Mouse (Mus musculus): ENCODE measurements around the gene Ribc1. TPM values are rescaled to one million over a fixed set of nuclear protein-coding genes. Genes with fewer than 3 reads are reported as not detected.

Gene Ribc1
- polyA plus RNA-seq, 1 experiment, result 0.25 TPM

DNA sequence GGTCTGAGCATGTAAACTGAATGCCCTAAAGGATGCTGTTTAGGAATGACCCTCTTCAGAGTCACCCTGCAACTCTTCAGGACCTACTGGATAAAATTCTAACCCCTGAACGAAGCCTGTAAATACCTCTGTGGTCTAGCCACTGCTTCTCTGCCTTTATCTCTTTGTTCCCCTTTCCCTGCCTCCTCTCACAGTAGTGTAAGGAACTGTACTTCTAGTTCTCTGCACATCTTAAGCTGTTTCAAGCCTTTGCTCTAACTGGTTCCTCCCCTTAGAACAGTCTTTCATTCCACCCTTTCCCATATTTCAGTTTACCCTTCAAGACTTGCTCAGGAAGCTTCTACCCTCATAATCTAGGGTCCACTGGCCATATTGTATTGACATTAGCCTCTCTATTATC, 8.2 kb downstream of the Ribc1 start:
- Histone ChIP-seq H3K27me3 (ENCODE audit: control insufficient read depth) (peaks cover 3% of the 10 kb centered on the region; the same call in 1 of the 2 replicates), H3K9me3 (ENCODE audit: control insufficient read depth, low read length) (no peaks in the 10 kb centered on the region), H3K4me3 (replicated peaks) (no peak overlapping the region), H3K4me1 (ENCODE audit: control insufficient read depth) (peaks cover 3% of the 10 kb centered on the region; the same call in 1 of the 2 replicates), H3K36me3 (ENCODE audit: control insufficient read depth) (peaks cover 32% of the 10 kb centered on the region)
- TF ChIP-seq TAL1 (IDR thresholded peaks at IDR 0.05; ENCODE audit: low read length) (no peak), GATA1 (IDR thresholded peaks at IDR 0.05; ENCODE audit: low read length) (no peak)

DNA sequence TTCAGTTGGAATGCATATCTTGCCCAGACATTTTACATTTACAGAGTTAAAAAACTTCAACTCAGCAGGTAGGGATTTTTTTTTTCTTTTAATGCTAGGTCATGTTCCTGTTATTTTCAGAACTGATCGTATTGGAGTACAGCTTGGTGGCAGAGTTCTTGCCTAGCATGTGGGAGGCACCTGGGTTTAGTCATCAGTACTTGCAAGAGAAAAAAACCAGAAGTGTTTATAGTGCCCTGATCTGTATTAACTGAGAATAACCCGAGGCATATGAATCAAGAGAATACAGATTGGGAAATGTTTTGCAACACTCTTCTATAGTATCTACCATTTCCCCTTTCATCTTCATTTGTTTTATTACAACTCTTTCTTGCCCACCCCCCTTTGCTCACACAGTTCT, 13.2 kb downstream of the Ribc1 start:
- Histone ChIP-seq H3K27me3 (ENCODE audit: control insufficient read depth) (peaks cover 21% of the 10 kb centered on the region), H3K4me3 (replicated peaks) (no peak overlapping the region), H3K4me1 (ENCODE audit: control insufficient read depth) (peaks cover 19% of the 10 kb centered on the region), H3K36me3 (ENCODE audit: control insufficient read depth) (peaks cover 32% of the 10 kb centered on the region), H3K9me3 (ENCODE audit: control insufficient read depth, low read length) (peaks cover 4% of the 10 kb centered on the region; the same call in 1 of the 2 replicates)
- no peak for TF ChIP-seq TAL1 (IDR thresholded peaks at IDR 0.05; ENCODE audit: low read length)
- no peak for TF ChIP-seq GATA1 (IDR thresholded peaks at IDR 0.05; ENCODE audit: low read length)

DNA sequence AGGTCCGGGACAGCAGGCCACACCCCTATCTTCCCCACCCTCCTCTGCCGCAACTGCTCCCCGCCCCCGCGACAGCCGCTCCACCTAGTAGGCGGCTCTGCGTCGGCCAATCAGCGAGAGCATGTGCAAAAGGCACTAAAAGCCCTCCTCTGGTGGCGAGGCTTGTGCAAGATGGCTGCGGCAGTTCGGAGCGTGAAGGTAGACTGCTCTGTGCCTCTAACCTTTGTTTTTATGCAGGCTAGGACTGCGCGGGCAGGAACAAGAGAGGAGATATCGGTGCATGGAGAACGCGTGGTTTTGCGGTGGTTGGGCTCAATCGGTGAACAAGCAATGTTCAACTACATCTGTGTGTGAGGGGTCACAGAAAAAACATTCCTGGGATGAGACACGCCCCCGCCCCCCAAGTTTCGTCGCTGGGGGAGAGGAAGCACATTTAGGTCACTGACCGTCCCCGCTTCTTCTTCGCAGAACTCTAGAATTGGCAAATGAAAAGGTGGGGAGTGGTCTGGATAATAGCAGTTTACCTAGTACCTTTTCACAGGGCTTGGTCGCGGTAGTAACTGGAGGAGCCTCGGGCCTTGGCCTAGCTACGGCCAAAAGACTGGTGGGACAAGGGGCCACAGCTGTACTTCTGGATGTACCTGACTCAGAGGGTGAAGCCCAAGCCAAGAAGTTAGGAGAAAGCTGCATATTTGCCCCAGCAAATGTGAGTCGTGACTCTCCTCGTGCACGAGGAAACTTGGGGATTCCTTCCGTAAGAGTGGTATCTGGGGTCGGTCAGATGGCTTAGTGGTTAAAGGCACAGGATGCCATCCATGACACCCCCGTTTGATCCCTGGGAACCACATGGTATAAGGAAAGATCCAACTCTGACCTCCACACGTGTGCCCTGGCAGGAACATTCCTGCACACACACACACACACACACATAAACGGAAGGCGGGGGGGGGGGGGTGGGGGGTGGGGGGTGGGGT, 14.1 kb downstream of the Ribc1 start, which contains the start of gene Hsd17b10:
Gene Hsd17b10 (plus strand): TSS at position 109 of the 974 bp plus-strand sequence.
- Histone ChIP-seq H3K36me3 (ENCODE audit: control insufficient read depth) (peaks cover 26% of the 10 kb centered on the region), H3K4me3 (replicated peaks) (peak within 1 kb of the TSS; percentile 76), H3K27me3 (ENCODE audit: control insufficient read depth) (peaks cover 26% of the 10 kb centered on the region), H3K4me1 (ENCODE audit: control insufficient read depth) (peaks cover 19% of the 10 kb centered on the region), H3K9me3 (ENCODE audit: control insufficient read depth, low read length) (peaks cover 4% of the 10 kb centered on the region; the same call in 1 of the 2 replicates)
- TF ChIP-seq GATA1 (IDR thresholded peaks at IDR 0.05; ENCODE audit: low read length) (no peak), TAL1 (IDR thresholded peaks at IDR 0.05; ENCODE audit: low read length) (no peak)

DNA sequence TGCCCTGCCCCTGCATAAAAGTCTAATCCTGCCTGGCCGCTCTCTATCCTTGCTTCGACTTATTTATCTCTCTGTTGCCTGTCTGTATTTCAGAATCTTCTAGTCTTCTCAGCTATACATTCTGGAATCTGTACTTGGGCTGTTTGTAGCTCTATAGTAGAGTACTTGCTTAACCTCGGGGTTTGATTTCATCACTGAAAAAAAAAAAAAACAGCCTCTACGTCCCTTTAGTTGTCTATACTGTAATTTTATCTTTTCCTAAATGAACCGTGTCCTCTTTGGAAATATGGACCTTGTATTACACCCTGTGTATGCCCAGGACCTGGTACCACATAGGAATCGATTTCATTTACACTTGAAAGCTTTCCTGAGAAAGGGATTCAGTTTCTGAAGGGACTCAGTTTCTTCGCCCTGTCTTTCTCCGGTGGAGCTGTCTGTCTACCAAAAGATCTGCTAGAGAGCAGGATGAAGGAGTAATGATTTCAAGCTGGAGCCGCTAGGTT, 14.9 kb downstream of the Ribc1 start:
- peak overlapping the region; percentile 76 for H3K4me3 ChIP-seq (replicated peaks)
- H3K36me3 ChIP-seq (ENCODE audit: control insufficient read depth), result peaks cover 25% of the 10 kb centered on the region
- TF ChIP-seq TAL1 (IDR thresholded peaks at IDR 0.05; ENCODE audit: low read length), result no peak
- no peak for TF ChIP-seq GATA1 (IDR thresholded peaks at IDR 0.05; ENCODE audit: low read length)
- H3K4me1 ChIP-seq (ENCODE audit: control insufficient read depth), result peaks cover 19% of the 10 kb centered on the region
- H3K9me3 ChIP-seq (ENCODE audit: control insufficient read depth, low read length), result peaks cover 4% of the 10 kb centered on the region; the same call in 1 of the 2 replicates
- H3K27me3 ChIP-seq (ENCODE audit: control insufficient read depth), result peaks cover 28% of the 10 kb centered on the region

DNA sequence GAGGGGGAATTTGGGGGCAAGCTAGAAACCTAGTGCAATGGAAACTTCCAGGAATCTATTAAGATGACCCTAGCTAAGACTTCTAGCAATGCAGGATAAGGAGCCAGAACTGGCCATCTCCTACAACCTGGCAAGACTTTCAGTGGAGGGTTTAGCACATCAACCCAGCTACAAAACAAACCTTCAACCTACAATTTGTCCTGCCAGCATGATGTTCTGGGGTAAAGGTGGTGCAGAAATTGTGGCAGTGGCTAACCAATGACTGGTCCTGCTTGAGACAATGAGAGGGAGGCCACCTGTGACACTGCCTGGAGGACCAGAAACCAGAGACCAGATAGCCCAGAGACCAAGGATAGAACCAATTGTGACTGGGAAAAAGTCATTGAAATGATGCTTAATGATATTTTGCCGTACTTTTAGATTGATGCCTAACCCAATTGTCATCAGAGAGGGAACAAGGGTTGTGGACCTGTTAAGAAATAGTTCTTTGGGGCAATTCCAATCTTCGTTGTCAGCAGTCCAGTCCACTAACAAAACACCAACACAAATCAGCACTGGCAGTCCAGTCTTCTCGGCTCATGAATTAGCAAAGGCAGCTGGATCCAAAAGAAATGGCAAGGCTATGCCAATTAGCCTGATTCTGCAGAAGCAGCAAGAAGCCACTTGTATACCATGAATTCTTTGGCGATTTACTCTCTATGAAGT, 16.9 kb downstream of the Ribc1 start:
- Histone ChIP-seq H3K36me3 (ENCODE audit: control insufficient read depth) (peaks cover 9% of the 10 kb centered on the region), H3K27me3 (ENCODE audit: control insufficient read depth) (peaks cover 40% of the 10 kb centered on the region), H3K4me3 (replicated peaks) (no peak overlapping the region), H3K9me3 (ENCODE audit: control insufficient read depth, low read length) (peaks cover 4% of the 10 kb centered on the region; the same call in 1 of the 2 replicates), H3K4me1 (ENCODE audit: control insufficient read depth) (peaks cover 19% of the 10 kb centered on the region)
- TF ChIP-seq TAL1 (IDR thresholded peaks at IDR 0.05; ENCODE audit: low read length) (no peak), GATA1 (IDR thresholded peaks at IDR 0.05; ENCODE audit: low read length) (no peak)

Other genes with a start within 250 kb of the Ribc1 start
- 0.88 and 0.98 TPM in 2 replicates for gene Huwe1, start 215.5 kb downstream of the Ribc1 start, polyA plus RNA-seq (2012)
- 1.6 and 2.3 TPM in 2 replicates for gene Hsd17b10, start 14.4 kb downstream of the Ribc1 start, polyA plus RNA-seq (2012)
- gene Smc1a, start 133 bp upstream of the Ribc1 start, polyA plus RNA-seq (2012), result 2.4 and 2.9 TPM in 2 replicates
- 0.01 and 0.05 TPM in 2 replicates for gene Iqsec2, start 128.0 kb upstream of the Ribc1 start, polyA plus RNA-seq (2012)
- gene Kdm5c, start 216.7 kb upstream of the Ribc1 start, polyA plus RNA-seq (2012), result 13.9 and 17.9 TPM in 2 replicates

Measured in erythroblast, embryonic 14.5 days (primary cell).